Mouse (Mus musculus) ES-Bruce4 (cell line): ENCODE measurements at regions not wholly inside any gene's neighbourhood (a gene's known extent, or its start where the extent isn't known, plus 50 kb on each side); places are given as distances from the start of the nearest gene placed in this dataset.

Experiments used
- CTCF ChIP-seq: IDR thresholded peaks from one replicate; pipeline ENCODE4 v1.8.1; 2011; ENCODE audit warnings: low read depth, low read length
- POLR2A ChIP-seq: IDR thresholded peaks from one replicate; pipeline ENCODE4 v1.8.1; 2011; ENCODE audit warnings: low read length; ENCODE audit not compliant: insufficient read depth

- TF ChIP-seq CTCF (no peak), POLR2A (no peak)
Observed at GRCm38 (mm10) chr10:84119952-84120550, 320.3 kb downstream of the Nuak1 start.
